Comparison of ENCODE assay signal across 9 mouse cellular contexts in genomic region chr5:28118531-28118925, GRCm38 (mm10). TPM values are rescaled to one million over a fixed set of nuclear protein-coding genes. Genes with fewer than 3 reads are reported as not detected.
DNase-seq lines count a peak whose midpoint lies in the region; ATAC-seq and TF ChIP-seq lines count a peak whose summit lies in the region.
"Had no signal": no experiment of that assay in that cellular context is flagged by ENCODE, and none has a peak within 500 bp of the region (broad histone marks: within the 10 kb centered on the region; RNA-seq: fewer than 3 reads in every experiment).

No protein-coding gene starts in this region.

- H3K27ac ChIP-seq in forebrain, embryonic 15.5 days (replicated peaks) = no peak overlapping the region
- no peak overlapping the region for H3K27ac ChIP-seq in liver, embryonic 13.5 days

- H3K4me1 ChIP-seq in E14TG2a.4 (replicated peaks; ENCODE audit: low read depth, low read length) = peaks cover 26% of the 10 kb centered on the region
- H3K4me1 ChIP-seq in forebrain, embryonic 15.5 days = peaks cover 13% of the 10 kb centered on the region
- no peaks in the 10 kb centered on the region for H3K4me1 ChIP-seq in liver, embryonic 13.5 days (replicated peaks)

- DNase-seq in cerebellum, adult 8-10 months = peak; percentile 50
- DNase-seq in cerebellum, adult 9-10 months = no peak
- no peak for DNase-seq in liver, embryonic 13.5 days
- DNase-seq in left cerebral cortex, adult 18-20 months (ENCODE audit: low spot score in 2 of 2) = no peak
- DNase-seq in left cerebral cortex, postnatal 36 days (ENCODE audit: low spot score in 2 of 2) = no peak
- DNase-seq in urinary bladder, adult 2 months (ENCODE audit: low spot score) = no peak

- no peaks in the 10 kb centered on the region for H3K36me3 ChIP-seq in E14TG2a.4 (ENCODE audit: insufficient read depth, low read length)
- no peaks in the 10 kb centered on the region for H3K36me3 ChIP-seq in forebrain, embryonic 15.5 days
- no peaks in the 10 kb centered on the region for H3K36me3 ChIP-seq in liver, embryonic 13.5 days

- ATAC-seq in forebrain, embryonic 15.5 days (replicated peaks) = no peak
- no peak for ATAC-seq in liver, embryonic 13.5 days (ENCODE audit: low read depth)

- peak overlapping the region; percentile 19; the same call in 1 of the 2 replicates for H3K4me2 ChIP-seq in forebrain, embryonic 15.5 days (replicated peaks)
- peak overlapping the region; percentile 53 for H3K4me2 ChIP-seq in liver, embryonic 13.5 days

- H3K4me3 ChIP-seq in E14TG2a.4 (replicated peaks; ENCODE audit: low read length) = peak overlapping the region; percentile 75
- H3K4me3 ChIP-seq in forebrain, embryonic 15.5 days = peak overlapping the region; percentile 9; the same call in 1 of the 2 replicates
- H3K4me3 ChIP-seq in liver, embryonic 13.5 days (replicated peaks) = peak overlapping the region; percentile 37

- intact Hi-C loops in left cerebral cortex, postnatal 36 days (cut with DNase I) = no loop called here

- TF ChIP-seq CTCF in E14TG2a.4 (conservative IDR thresholded peaks at IDR 0.05; ENCODE audit: low read length) = no peak

- 3% methylated on average over 19 of the region's 19 CpGs for WGBS in forebrain, embryonic 15.5 days
- WGBS in liver, embryonic 13.5 days (ENCODE audit: insufficient replicate concordance) = 2% methylated on average over 19 of the region's 19 CpGs

- H3K27me3 ChIP-seq in E14TG2a.4 (ENCODE audit: insufficient read depth, low read length) = peaks cover 81% of the 10 kb centered on the region
- peaks cover 70% of the 10 kb centered on the region for H3K27me3 ChIP-seq in forebrain, embryonic 15.5 days
- peaks cover 78% of the 10 kb centered on the region for H3K27me3 ChIP-seq in liver, embryonic 13.5 days

- no peaks in the 10 kb centered on the region for H3K9me3 ChIP-seq in E14TG2a.4 (ENCODE audit: low read length)
- no peaks in the 10 kb centered on the region for H3K9me3 ChIP-seq in forebrain, embryonic 15.5 days
- H3K9me3 ChIP-seq in liver, embryonic 13.5 days (replicated peaks) = no peaks in the 10 kb centered on the region

- no peak overlapping the region for H3K9ac ChIP-seq in forebrain, embryonic 15.5 days (replicated peaks)
- no peak overlapping the region for H3K9ac ChIP-seq in liver, embryonic 13.5 days

RNA-seq across cellular contexts. Expression of gene En2, which starts 47.0 kb away (rescaled TPM):
- polyA plus RNA-seq in forebrain, embryonic 15.5 days (2015; fragmentation: Nextera tagmentation; extraction: Ambion mirVana) = not detected in 2 replicates
- not detected in 2 replicates for polyA plus RNA-seq in liver, embryonic 13.5 days (2015; fragmentation: Nextera tagmentation; extraction: Ambion mirVana)
- total RNA-seq in left cerebral cortex, adult 18-20 months (2021) = under 1 TPM; 0.23 to 0.35 TPM
- under 1 TPM; 0.20 to 0.44 TPM for total RNA-seq in left cerebral cortex, postnatal 36 days (2021)
- polyA plus RNA-seq in urinary bladder, adult 2 months (2012; rRNA removed) = not detected in 2 replicates
- total RNA-seq: hematopoietic stem cell, adult 5-6 weeks had no signal

RNA-seq across cellular contexts. Expression of gene Insig1, which starts 47.4 kb away (rescaled TPM):
- polyA plus RNA-seq in forebrain, embryonic 15.5 days (2015; fragmentation: Nextera tagmentation; extraction: Ambion mirVana) = 75.7 and 77.2 TPM in 2 replicates
- 43.6 and 48.7 TPM in 2 replicates for polyA plus RNA-seq in liver, embryonic 13.5 days (2015; fragmentation: Nextera tagmentation; extraction: Ambion mirVana)
- 100 to 1,000 TPM in 1 of 2 experiments, 10 to 100 TPM in 1; 80.7 to 104 TPM for total RNA-seq in left cerebral cortex, adult 18-20 months (2021)
- 10 to 100 TPM; 66.4 to 98.6 TPM for total RNA-seq in left cerebral cortex, postnatal 36 days (2021)
- polyA plus RNA-seq in urinary bladder, adult 2 months (2012; rRNA removed) = 38.1 and 51.8 TPM in 2 replicates

Comparison
In these comparisons a context has a peak if more than half of its experiments do, and no peak if none do; other contexts are left out.
1. H3K4me3 ChIP-seq: peak in every context shown above with its lines; median percentile 75 in E14TG2a.4; 37 in liver, embryonic 13.5 days; 9 in forebrain, embryonic 15.5 days.